Mouse (Mus musculus) cerebellum, adult 11 months (tissue): ENCODE measurements around the gene Nrip2.

Source experiments
- DNase-seq: peaks from one replicate; pipeline ENCODE4 v3.0.0; 2022

The Nrip2 gene

GRCm38 (mm10) chr6:128438317-128438870 lies 39.3 kb downstream of the Nrip2 start, which contains the start of gene Fkbp4:
TSS of gene Fkbp4 (minus strand) at chr6:128438677.
- peak; percentile 91 for DNase-seq

DNA sequence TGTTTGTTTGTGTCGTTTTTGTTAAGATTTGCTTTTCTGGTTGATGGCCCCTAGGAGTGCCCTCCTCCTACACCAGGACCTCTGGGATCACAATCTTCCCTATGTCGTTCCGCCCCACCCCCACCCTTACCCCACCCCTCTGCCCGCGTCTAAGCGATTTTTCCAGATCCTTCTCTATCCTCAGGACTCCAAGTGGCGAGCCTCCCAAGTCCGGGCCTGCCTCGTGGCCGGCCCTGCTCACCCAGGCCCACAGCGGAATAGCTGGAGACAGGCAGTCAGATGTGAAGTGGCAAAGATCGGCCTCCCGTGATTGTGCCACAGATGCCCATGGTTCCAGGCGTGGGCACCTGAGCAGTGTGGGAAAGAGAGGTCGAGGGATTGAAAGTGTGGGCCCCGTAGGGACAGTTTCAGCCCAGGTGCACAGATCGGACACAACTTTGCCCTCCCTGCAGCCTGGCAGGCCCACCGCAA lies 39.8 kb downstream of the Nrip2 start:
- DNase-seq, result no peak

- no peak for DNase-seq
Observed at GRCm38 (mm10) chr6:128440238-128440637, 41.1 kb downstream of the Nrip2 start.

DNA sequence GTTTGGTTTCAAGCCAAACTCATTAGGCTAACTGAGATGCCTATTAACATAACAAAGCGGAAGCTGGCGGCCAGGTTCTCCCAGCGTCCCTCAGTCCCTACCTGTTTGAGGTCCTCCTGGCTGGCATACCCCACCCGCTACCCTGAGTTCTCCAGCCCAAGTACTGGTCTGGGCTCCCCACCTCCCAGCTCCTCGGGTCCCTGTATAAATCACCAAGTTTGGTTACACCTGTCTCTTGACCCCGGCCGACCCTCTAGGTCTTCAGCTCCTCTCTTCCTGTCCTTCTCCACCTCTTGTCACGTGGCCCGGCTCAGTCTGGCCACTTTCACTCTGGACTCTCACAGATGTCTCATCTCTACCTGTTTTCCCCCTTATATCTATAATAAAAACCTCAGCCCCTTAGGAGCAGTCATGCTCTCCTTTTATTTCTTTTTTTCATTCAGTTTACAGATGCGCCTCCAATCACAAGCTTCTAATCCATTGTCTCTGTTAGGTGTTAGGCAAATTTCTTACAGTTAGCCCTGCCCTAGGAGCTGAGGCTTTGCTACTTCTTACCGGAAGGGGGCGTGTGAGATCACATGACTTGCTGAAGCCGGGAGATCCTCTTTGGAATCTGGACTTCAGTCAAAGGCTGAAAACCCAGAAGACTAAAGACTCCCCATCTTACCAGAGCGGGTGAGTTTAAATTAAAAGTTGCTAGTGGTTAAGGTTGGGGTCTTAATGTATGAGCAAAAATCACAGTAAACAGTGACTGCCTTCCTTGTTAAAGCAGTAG lies 46.9 kb downstream of the Nrip2 start:
- DNase-seq, result no peak

- DNase-seq, result no peak
Observed at GRCm38 (mm10) chr6:128447063-128447462, 48.0 kb downstream of the Nrip2 start.

GRCm38 (mm10) chr6:128455835-128456605 lies 56.9 kb downstream of the Nrip2 start:
- no peak for DNase-seq

GRCm38 (mm10) chr6:128457186-128457585 lies 58.1 kb downstream of the Nrip2 start:
- no peak for DNase-seq

DNA sequence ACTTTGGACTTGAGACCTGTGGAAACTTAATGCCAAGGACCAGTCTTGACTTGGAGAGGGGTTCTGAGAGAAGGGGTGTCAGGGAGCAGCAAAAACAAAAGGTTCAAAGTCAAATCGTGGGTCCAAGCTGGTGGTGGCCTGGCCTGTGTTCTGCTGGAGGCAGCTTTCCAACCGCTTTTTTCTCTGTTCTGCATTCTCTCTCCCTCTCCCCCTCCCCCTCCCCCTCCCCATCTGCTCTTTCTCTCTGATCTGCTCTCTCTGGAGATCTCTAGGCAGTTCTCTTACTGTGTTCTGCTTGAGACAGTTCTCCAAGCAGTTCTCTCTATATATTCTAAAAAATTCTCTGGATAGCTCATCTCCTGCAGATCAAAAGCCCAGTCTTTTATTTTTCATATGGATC lies 61.2 kb downstream of the Nrip2 start:
- no peak for DNase-seq

DNA sequence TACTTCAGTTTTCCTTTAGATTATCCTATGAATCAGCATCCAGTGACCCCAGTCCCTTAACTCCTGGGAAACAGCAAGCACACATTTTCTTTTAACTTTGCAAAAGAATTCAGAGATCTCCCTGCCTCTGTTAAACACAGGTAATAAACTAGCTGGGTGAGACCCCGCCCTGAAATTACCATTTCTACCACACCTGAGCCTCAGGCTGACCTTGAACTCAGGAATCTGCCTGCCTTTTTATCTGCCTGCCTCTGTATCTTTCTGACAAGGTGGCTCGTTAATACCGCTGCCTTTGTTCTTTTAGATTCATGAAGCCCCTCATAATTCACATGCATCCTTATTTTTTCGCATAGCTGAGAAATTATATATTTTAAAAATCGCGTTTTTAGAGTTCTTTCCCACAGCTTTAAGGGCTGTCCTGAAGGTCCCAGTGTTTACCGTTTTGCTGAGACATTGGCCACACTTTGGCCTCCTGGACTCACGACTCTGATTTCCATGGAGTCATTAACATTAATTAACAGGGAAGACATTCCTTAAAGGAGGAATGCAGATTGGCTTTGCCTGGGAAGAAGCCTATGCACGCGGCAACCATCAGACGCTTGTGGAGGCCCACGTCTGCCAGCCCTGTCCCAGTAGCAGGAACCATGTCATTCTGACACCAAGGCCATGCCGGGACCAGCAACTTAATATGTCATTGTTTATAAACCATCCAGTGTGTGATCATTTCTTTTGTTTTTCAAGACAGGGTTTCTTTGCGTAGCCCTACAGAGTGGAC lies 61.8 kb downstream of the Nrip2 start:
- DNase-seq, result no peak

GRCm38 (mm10) chr6:128461606-128462005 lies 62.5 kb downstream of the Nrip2 start:
- no peak for DNase-seq

GRCm38 (mm10) chr6:128464996-128465395 lies 65.9 kb downstream of the Nrip2 start:
- DNase-seq, result no peak
